9 mouse cellular contexts compared by ENCODE assay signal in the genomic region with DNA sequence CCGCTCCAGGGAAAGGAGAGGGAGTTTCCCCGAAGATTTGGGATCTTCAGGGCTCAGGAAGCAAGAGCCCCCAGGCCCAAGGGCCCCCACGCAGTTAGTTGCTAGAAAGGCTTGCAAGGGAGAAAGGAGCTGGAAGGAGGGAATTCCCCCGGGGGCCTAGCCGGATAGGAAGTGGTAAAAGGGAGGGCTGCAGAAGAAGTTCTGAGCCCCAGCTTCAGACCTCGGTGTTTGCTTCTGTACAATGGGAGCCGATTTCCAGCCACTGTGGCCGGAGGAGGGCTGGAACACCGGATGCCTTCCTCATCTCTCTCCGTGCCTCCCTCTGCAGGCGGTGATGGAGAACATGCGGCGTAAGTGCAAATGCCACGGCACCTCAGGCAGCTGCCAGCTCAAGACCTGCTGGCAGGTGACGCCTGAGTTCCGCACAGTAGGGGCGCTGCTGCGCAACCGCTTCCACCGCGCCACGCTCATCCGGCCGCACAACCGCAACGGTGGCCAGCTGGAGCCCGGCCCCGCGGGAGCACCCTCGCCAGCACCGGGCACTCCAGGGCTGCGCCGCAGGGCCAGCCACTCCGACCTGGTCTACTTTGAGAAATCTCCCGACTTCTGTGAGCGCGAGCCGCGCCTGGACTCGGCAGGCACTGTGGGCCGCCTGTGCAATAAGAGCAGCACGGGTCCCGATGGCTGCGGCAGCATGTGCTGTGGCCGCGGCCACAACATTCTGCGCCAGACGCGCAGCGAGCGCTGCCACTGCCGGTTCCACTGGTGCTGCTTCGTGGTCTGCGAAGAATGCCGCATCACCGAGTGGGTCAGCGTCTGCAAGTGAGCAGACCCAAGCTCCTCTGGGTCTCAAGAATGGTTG. TPM values are rescaled to one million over a fixed set of nuclear protein-coding genes. Genes with fewer than 3 reads are reported as not detected.
A peak's percentile ranks its signal among the peaks of the same experiment; 100 is the strongest.
DNase-seq lines count a peak whose midpoint lies in the region; ATAC-seq and TF ChIP-seq lines count a peak whose summit lies in the region.
"Had no signal": no experiment of that assay in that cellular context is flagged by ENCODE, and none has a peak within 500 bp of the region (broad histone marks: within the 10 kb centered on the region; RNA-seq: fewer than 3 reads in every experiment).

No protein-coding gene starts in this region.

- DNase-seq in heart, adult 11 months: peak; percentile 96
- no peak for DNase-seq in heart, postnatal 25 days (ENCODE audit: low spot score)
- DNase-seq in gastrocnemius, postnatal 25 days: peak; percentile 84
- peak; percentile 67 for DNase-seq in midbrain, postnatal 0 days (ENCODE audit: low spot score)
- peak; percentile 48 to 79 for DNase-seq in spleen, adult 2 months (ENCODE audit: low read depth in 1 of 2, low spot score in 2 of 2)

- intact Hi-C loops in heart, postnatal 25 days (cut with DNase I): no loop called here

- no peaks in the 10 kb centered on the region for H3K9me3 ChIP-seq in intestine, embryonic 15.5 days
- H3K9me3 ChIP-seq in limb, embryonic 15.5 days: no peaks in the 10 kb centered on the region
- H3K9me3 ChIP-seq in midbrain, postnatal 0 days (ENCODE audit: low read length): no peaks in the 10 kb centered on the region

- peak; percentile 81 for ATAC-seq in intestine, embryonic 15.5 days
- no peak for ATAC-seq in limb, embryonic 15.5 days (ENCODE audit: insufficient number of reproducible peaks, low FRiP score, low TSS enrichment, low read depth)
- peak; percentile 44; the same call in 1 of the 2 replicates for ATAC-seq in midbrain, postnatal 0 days (ENCODE audit: low FRiP score)

- H3K4me2 ChIP-seq in intestine, embryonic 15.5 days (replicated peaks): peak overlapping the region; percentile 86
- peak overlapping the region; percentile 92 for H3K4me2 ChIP-seq in limb, embryonic 15.5 days
- H3K4me2 ChIP-seq in midbrain, postnatal 0 days (ENCODE audit: low read depth, low read length, poor library complexity, severe bottlenecking): peak overlapping the region; percentile 93

- no peaks in the 10 kb centered on the region for H3K36me3 ChIP-seq in intestine, embryonic 15.5 days
- H3K36me3 ChIP-seq in limb, embryonic 15.5 days: no peaks in the 10 kb centered on the region
- no peaks in the 10 kb centered on the region for H3K36me3 ChIP-seq in midbrain, postnatal 0 days (ENCODE audit: insufficient read depth, low read length)
- no peaks in the 10 kb centered on the region for H3K36me3 ChIP-seq in spleen, adult 2 months (ENCODE audit: control insufficient read depth, insufficient read depth, low read length)

- peak; percentile 16; the same call in 1 of the 2 replicates for TF ChIP-seq CTCF in cortical plate, adult 2 months (IDR thresholded peaks at IDR 0.05; ENCODE audit: extremely low read depth, insufficient read depth, low read length)
- peak; percentile 76 for TF ChIP-seq CTCF in midbrain, postnatal 0 days (IDR thresholded peaks at IDR 0.05)
- TF ChIP-seq CTCF in spleen, adult 2 months (IDR thresholded peaks at IDR 0.05; ENCODE audit: extremely low read depth, insufficient read depth, insufficient read length, insufficient replicate concordance): peak; percentile 46; the same call in 1 of the 2 replicates

- H3K4me1 ChIP-seq in cortical plate, adult 2 months (ENCODE audit: control insufficient read depth, insufficient read depth, low read length): peaks cover 4% of the 10 kb centered on the region
- peaks cover 37% of the 10 kb centered on the region for H3K4me1 ChIP-seq in intestine, embryonic 15.5 days (replicated peaks)
- peaks cover 52% of the 10 kb centered on the region for H3K4me1 ChIP-seq in limb, embryonic 15.5 days
- H3K4me1 ChIP-seq in midbrain, postnatal 0 days (ENCODE audit: insufficient read depth, low read length): peaks cover 28% of the 10 kb centered on the region
- H3K4me1 ChIP-seq in spleen, adult 2 months (ENCODE audit: control insufficient read depth, insufficient read depth, insufficient read length): peaks cover 50% of the 10 kb centered on the region

- 0 out of 2 replicates have a peak, but pooled peaks have one; percentile 5 for TF ChIP-seq POLR2A in cortical plate, adult 2 months (IDR thresholded peaks at IDR 0.05; ENCODE audit: extremely low read depth, insufficient read depth, low read length)
- TF ChIP-seq POLR2A in spleen, adult 2 months (IDR thresholded peaks at IDR 0.05; ENCODE audit: low read depth, low read length): no peak

- 0 out of 2 replicates have a peak overlapping the region, but pooled peaks have one; percentile 32 for H3K9ac ChIP-seq in intestine, embryonic 15.5 days
- 0 out of 2 replicates have a peak overlapping the region, but pooled peaks have one; percentile 26 for H3K9ac ChIP-seq in limb, embryonic 15.5 days
- peak overlapping the region; percentile 59 for H3K9ac ChIP-seq in midbrain, postnatal 0 days (replicated peaks; ENCODE audit: low read length, poor library complexity, severe bottlenecking)

- 1% methylated on average over 57 of the region's 57 CpGs for whole genome bisulfite sequencing in intestine, embryonic 15.5 days
- 2% methylated on average over 57 of the region's 57 CpGs for WGBS in limb, embryonic 15.5 days
- WGBS in midbrain, postnatal 0 days: under 1% methylated on average over 52 of the region's 57 CpGs
- 2% methylated on average over 57 of the region's 57 CpGs for WGBS in spleen, adult 2 months

- peaks cover 94% of the 10 kb centered on the region for H3K27me3 ChIP-seq in intestine, embryonic 15.5 days (replicated peaks)
- H3K27me3 ChIP-seq in limb, embryonic 15.5 days: peaks cover 96% of the 10 kb centered on the region
- peaks cover 53% of the 10 kb centered on the region for H3K27me3 ChIP-seq in midbrain, postnatal 0 days (ENCODE audit: insufficient read depth, low read length)
- peaks cover 14% of the 10 kb centered on the region for H3K27me3 ChIP-seq in spleen, adult 2 months (ENCODE audit: control insufficient read depth, insufficient read depth, low read length)

- H3K4me3 ChIP-seq in cortical plate, adult 2 months (ENCODE audit: insufficient read depth, low read length): peak overlapping the region; percentile 34
- H3K4me3 ChIP-seq in intestine, embryonic 15.5 days (replicated peaks): peak overlapping the region; percentile 40
- H3K4me3 ChIP-seq in limb, embryonic 15.5 days: peak overlapping the region; percentile 46
- H3K4me3 ChIP-seq in midbrain, postnatal 0 days (ENCODE audit: low read depth, low read length): peak overlapping the region; percentile 48
- H3K4me3 ChIP-seq in spleen, adult 2 months (ENCODE audit: extremely low read depth, insufficient read depth, insufficient read length): peak overlapping the region; percentile 44; the same call in 1 of the 2 replicates

- no peak overlapping the region for H3K27ac ChIP-seq in cortical plate, adult 2 months (ENCODE audit: insufficient read depth, low read length)
- H3K27ac ChIP-seq in intestine, embryonic 15.5 days: no peak overlapping the region
- no peak overlapping the region for H3K27ac ChIP-seq in limb, embryonic 15.5 days
- peak overlapping the region; percentile 51; the same call in 1 of the 2 replicates for H3K27ac ChIP-seq in midbrain, postnatal 0 days (ENCODE audit: low read depth, low read length)
- no peak overlapping the region for H3K27ac ChIP-seq in spleen, adult 2 months (ENCODE audit: insufficient read depth, low read length)

RNA-seq across cellular contexts. Expression of gene Wnt10a, which starts 11.7 kb away (rescaled TPM):
- total RNA-seq in heart, postnatal 25 days (2021): not detected
- 8.1 and 8.8 TPM in 2 replicates for polyA plus RNA-seq in cortical plate, adult 2 months (2012; rRNA removed)
- not detected for total RNA-seq in gastrocnemius, postnatal 25 days (2021)
- 0.15 and 0.16 TPM in 2 replicates for polyA plus RNA-seq in intestine, embryonic 15.5 days (2015; fragmentation: Nextera tagmentation; extraction: Ambion mirVana)
- 9.0 and 9.1 TPM in 2 replicates for polyA plus RNA-seq in limb, embryonic 15.5 days (2015; fragmentation: Nextera tagmentation; extraction: Ambion mirVana)
- 0.09 and 0.82 TPM in 2 replicates for total RNA-seq in midbrain, postnatal 0 days (2014; rRNA removed)
- polyA plus RNA-seq in midbrain, postnatal 0 days (2015; fragmentation: Nextera tagmentation; extraction: Ambion mirVana): 0.10 and 0.38 TPM in 2 replicates
- polyA plus RNA-seq in spleen, adult 2 months (2012; rRNA removed): 3.1 and 3.2 TPM in 2 replicates
- total RNA-seq: MEL had no signal

RNA-seq across cellular contexts. Expression of gene Wnt6, which starts 31.3 kb away (rescaled TPM):
- total RNA-seq in heart, postnatal 25 days (2021): under 1 TPM in 1 of 2 experiments, not detected in 1; 0.20 TPM
- 1.2 and 2.2 TPM in 2 replicates for polyA plus RNA-seq in cortical plate, adult 2 months (2012; rRNA removed)
- under 1 TPM; 0.46 TPM for total RNA-seq in gastrocnemius, postnatal 25 days (2021)
- 0.18 and 0.58 TPM in 2 replicates for polyA plus RNA-seq in intestine, embryonic 15.5 days (2015; fragmentation: Nextera tagmentation; extraction: Ambion mirVana)
- polyA plus RNA-seq in limb, embryonic 15.5 days (2015; fragmentation: Nextera tagmentation; extraction: Ambion mirVana): 49.5 and 53.6 TPM in 2 replicates
- 6.2 and 8.4 TPM in 2 replicates for total RNA-seq in midbrain, postnatal 0 days (2014; rRNA removed)
- polyA plus RNA-seq in midbrain, postnatal 0 days (2015; fragmentation: Nextera tagmentation; extraction: Ambion mirVana): 6.3 and 6.6 TPM in 2 replicates
- 1.9 and 2.0 TPM in 2 replicates for polyA plus RNA-seq in spleen, adult 2 months (2012; rRNA removed)
- total RNA-seq: MEL had no signal

RNA-seq across cellular contexts. Expression of gene Cdk5r2, which starts 51.7 kb away (rescaled TPM):
- total RNA-seq in heart, postnatal 25 days (2021): not detected
- 304 and 313 TPM in 2 replicates for polyA plus RNA-seq in cortical plate, adult 2 months (2012; rRNA removed)
- not detected for total RNA-seq in gastrocnemius, postnatal 25 days (2021)
- 0.13 and 0.16 TPM in 2 replicates for polyA plus RNA-seq in intestine, embryonic 15.5 days (2015; fragmentation: Nextera tagmentation; extraction: Ambion mirVana)
- polyA plus RNA-seq in limb, embryonic 15.5 days (2015; fragmentation: Nextera tagmentation; extraction: Ambion mirVana): not detected in 2 replicates
- 64.0 and 70.2 TPM in 2 replicates for total RNA-seq in midbrain, postnatal 0 days (2014; rRNA removed)
- 15.4 and 17.8 TPM in 2 replicates for polyA plus RNA-seq in midbrain, postnatal 0 days (2015; fragmentation: Nextera tagmentation; extraction: Ambion mirVana)
- not detected in 2 replicates for polyA plus RNA-seq in spleen, adult 2 months (2012; rRNA removed)
- total RNA-seq: MEL had no signal

RNA-seq across cellular contexts. Expression of gene Prkag3, which starts 54.0 kb away (rescaled TPM):
- 1 to 10 TPM in 1 of 2 experiments, under 1 TPM in 1; 0.96 to 2.7 TPM for total RNA-seq in heart, postnatal 25 days (2021)
- 0.06 and 0.13 TPM in 2 replicates for polyA plus RNA-seq in cortical plate, adult 2 months (2012; rRNA removed)
- total RNA-seq in gastrocnemius, postnatal 25 days (2021): 10 to 100 TPM; 54.4 to 93.4 TPM
- polyA plus RNA-seq in intestine, embryonic 15.5 days (2015; fragmentation: Nextera tagmentation; extraction: Ambion mirVana): 0.16 and 0.19 TPM in 2 replicates
- 2.8 and 7.5 TPM in 2 replicates for polyA plus RNA-seq in limb, embryonic 15.5 days (2015; fragmentation: Nextera tagmentation; extraction: Ambion mirVana)
- total RNA-seq in midbrain, postnatal 0 days (2014; rRNA removed): 0.11 TPM in 1 of 2 replicates, not detected in the other
- 0.09 TPM in 1 of 2 replicates, not detected in the other for polyA plus RNA-seq in midbrain, postnatal 0 days (2015; fragmentation: Nextera tagmentation; extraction: Ambion mirVana)
- 0.06 and 0.18 TPM in 2 replicates for polyA plus RNA-seq in spleen, adult 2 months (2012; rRNA removed)
- total RNA-seq: MEL had no signal

Comparison
In these comparisons a context has a peak if more than half of its experiments do, and no peak if none do; other contexts are left out.
1. CTCF ChIP-seq: peak in every context shown above with its lines; median percentile 76 in midbrain, postnatal 0 days; 46 in spleen, adult 2 months; 16 in cortical plate, adult 2 months.
2. RNA of gene Cdk5r2, which starts 51.7 kb away (polyA plus RNA-seq): 304 to 313 TPM in cortical plate, adult 2 months; 15.4 to 17.8 TPM in midbrain, postnatal 0 days, 0.13 to 0.16 TPM in intestine, embryonic 15.5 days, not detected in limb, embryonic 15.5 days and not detected in spleen, adult 2 months; every median in the first group is over 10 times any median in the second.
3. Peak in every context shown above with its lines, with median percentiles within 50 percentile points of each other: H3K4me3 ChIP-seq, H3K4me2 ChIP-seq and H3K9ac ChIP-seq.